Mouse (Mus musculus): Measurements from ENCODE around the gene Acot8. TPM values are rescaled to one million over a fixed set of nuclear protein-coding genes. Genes with fewer than 3 reads are reported as not detected.

Gene Acot8
- 39.6 TPM for polyA plus RNA-seq (2017; shearing (Covaris generic))

GRCm38 (mm10) chr2:164804533-164805331, at the start of gene Acot8, which contains the start of gene Zswim3:
TSS of gene Acot8 (minus strand) at chr2:164804882.
TSS of gene Zswim3 (plus strand) at chr2:164805098.

GRCm38 (mm10) chr2:164833314-164833959, 28.8 kb upstream of the Acot8 start, which contains the start of gene Neurl2:
TSS of gene Neurl2 (minus strand) at chr2:164833456.

DNA sequence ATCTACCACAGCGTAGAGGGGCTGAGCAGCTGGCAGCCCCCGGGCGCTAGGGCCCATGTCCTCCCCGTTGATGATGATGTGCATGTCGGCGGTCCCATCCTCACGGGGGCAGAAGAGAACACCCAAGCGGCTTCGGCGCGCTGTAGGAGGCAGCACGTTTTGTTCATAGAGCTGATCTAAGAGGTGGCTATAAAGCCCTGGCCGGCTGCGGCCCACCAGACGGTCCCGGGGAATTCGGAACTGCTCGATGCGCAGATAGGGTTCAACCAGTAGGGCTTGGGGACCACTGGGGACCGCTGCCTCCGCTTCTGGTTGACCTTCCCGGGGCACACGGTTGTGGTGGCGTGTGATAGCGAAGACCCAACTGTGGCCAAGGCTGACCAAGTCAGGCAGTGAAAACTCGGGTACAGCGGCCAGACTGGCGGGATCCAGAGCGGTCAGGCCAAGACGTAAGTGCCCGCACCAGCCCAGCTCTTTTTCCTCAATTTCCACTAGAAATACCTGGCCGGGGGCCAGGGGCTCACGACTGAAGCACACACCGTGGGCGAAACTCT, 28.1 kb upstream of the Acot8 start, which contains the start of gene Ctsa:
Ctsa (plus strand) TSS at position 126 of the 554 bp plus-strand sequence.

DNA sequence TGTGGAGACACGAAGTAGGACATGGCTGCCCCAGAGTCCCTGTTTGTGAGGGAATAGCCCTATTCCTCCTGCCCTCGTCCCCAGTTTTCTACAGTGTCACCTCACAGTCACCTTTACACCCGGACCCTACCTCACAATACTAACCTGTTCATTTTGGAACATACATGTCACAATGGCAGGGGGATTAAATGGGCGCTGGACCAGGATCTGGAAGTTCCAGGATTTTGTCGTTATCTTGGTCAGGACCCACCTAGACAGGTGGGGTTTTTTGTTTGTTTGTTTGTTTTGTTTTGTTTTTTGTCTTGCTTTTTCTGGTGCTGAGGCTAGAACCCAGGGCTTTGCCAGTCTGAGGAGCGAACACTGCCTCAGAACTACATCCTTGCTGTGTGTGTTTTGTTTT, 23.8 kb upstream of the Acot8 start, which contains the start of gene Spata25:
Spata25 (minus strand) TSS at position 101 of the 400 bp plus-strand sequence.

GRCm38 (mm10) chr2:164822636-164823165, 18.0 kb upstream of the Acot8 start, which contains the start of gene Zswim1:
TSS of gene Zswim1 (plus strand) at chr2:164822686.

GRCm38 (mm10) chr2:164785481-164786387, 18.9 kb downstream of the Acot8 start, which contains the start of gene Snx21:
TSS of gene Snx21 (plus strand) at chr2:164785823.

DNA sequence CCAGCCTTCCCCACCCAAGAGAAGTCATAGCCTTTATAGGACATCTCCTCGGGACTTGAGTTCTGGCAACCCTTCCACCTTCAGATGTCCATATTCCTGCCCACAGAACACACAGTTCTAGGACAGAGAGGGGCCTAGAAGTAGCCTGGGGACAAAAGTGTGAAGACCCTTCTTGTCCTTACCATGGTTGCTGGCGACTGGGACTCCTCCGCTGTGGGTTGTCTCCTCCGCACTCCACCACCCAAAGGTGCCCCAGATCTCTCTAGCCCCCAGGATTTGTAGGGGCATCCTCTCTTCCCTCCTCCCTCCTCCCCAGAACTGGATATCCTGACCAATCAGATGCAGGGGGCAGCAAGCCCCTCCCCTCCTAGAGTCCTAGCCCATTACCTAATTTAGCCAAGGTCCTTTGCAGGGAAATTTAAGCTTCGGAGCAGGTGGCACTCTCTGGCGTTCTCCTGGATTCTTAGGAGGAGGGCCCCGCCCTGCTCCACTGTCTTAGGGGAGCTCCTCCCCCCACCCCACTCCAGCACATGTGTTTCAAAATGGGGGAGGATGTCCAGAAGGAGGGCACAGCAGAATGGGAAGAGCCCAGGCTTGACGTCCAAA, 25.1 kb downstream of the Acot8 start, which contains the start of gene Tnnc2:
Tnnc2 (minus strand) TSS at position 487 of the 606 bp plus-strand sequence.

DNA sequence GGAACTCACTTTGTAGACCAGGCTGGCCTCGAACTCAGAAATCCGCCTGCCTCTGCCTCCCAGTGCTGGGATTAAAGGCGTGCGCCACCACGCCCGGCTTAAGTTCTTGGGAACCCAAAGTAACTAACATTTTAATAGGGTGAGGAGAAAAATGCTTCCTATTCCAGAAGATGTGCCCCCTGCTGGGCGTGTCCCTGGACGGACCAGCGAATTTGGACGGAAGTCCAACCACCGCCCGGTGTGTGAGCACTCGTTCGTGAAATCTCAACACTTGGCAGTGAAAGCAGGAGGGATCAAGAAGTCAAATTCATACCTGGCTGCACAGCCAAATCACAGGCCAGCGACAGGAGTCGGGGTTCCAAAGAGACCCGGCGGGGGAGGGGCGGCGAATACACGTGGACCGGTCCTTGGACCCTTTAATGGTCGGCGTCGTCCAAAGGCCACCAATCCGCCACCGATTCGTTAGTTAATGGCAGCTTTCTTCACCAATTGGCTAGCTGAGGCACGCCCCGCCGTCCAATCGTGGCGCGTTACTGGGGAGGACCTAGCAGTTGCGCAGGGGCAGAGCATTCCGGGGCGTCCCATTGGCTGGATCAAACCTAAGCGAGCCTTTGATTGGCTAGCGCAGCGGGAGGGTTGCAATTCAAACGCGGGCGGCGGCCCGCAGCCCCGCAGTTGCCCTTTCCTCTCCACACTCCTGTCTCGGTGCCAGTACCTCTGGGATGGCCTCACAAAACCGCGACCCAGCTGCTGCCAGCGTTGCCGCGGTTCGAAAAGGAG, 35.2 kb downstream of the Acot8 start, which contains the start of gene Ube2c:
Ube2c (plus strand) TSS at position 641 of the 780 bp plus-strand sequence.

DNA sequence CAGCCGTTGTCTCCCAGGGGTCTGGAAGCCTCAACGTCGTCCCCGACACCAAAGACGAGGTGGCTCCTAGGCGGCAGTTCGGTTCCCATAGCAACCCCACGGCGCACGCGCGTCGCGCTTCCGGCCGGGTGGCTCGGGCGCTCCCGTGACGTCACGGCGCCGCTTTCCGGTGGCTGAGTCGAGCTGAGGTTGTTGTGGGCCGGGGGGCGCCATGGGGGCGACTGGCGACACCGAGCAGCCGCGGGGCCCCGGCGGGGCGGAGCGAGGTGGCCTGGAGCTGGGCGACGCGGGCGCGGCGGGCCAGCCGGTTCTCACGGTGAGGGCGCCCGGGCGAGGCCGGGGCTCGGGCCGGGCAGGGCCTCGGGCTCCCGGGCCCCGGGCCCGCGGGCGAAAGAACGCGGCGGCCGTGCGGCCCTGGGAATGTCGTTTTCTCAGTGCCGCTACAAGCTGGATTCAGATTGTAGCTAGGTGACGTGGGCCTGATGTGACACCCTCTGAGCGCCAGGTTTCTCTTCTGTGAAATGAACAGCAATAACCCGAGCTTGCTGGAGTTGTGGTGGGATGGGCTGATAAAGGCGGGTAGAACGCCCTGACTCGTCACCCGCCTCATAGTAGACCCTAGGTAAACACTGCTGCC, 58.7 kb downstream of the Acot8 start, which contains the start of the genes Wfdc3 and Dnttip1:
Wfdc3 (minus strand) TSS at position 89 of the 637 bp plus-strand sequence.
Dnttip1 (plus strand) TSS at position 141 of the 637 bp plus-strand sequence.

Other genes starting within 250 kb of the Acot8 start
- 3.1 TPM for gene Wfdc2, start 242.5 kb downstream of the Acot8 start, polyA plus RNA-seq (2017; shearing (Covaris generic))
- gene Spint3, start 231.4 kb downstream of the Acot8 start, polyA plus RNA-seq (2017; shearing (Covaris generic)), result not detected
- not detected for gene Wfdc6a, start 219.4 kb downstream of the Acot8 start, polyA plus RNA-seq (2017; shearing (Covaris generic))
- gene Eppin, start 211.3 kb downstream of the Acot8 start, polyA plus RNA-seq (2017; shearing (Covaris generic)), result not detected
- not detected for gene Wfdc6b, start 191.4 kb downstream of the Acot8 start, polyA plus RNA-seq (2017; shearing (Covaris generic))
- gene Wfdc8, start 191.3 kb downstream of the Acot8 start, polyA plus RNA-seq (2017; shearing (Covaris generic)), result not detected
- not detected for gene Wfdc16, start 166.1 kb downstream of the Acot8 start, polyA plus RNA-seq (2017; shearing (Covaris generic))
- not detected for gene Wfdc10, start 148.8 kb downstream of the Acot8 start, polyA plus RNA-seq (2017; shearing (Covaris generic))
- gene Wfdc9, start 148.3 kb downstream of the Acot8 start, polyA plus RNA-seq (2017; shearing (Covaris generic)), result not detected
- gene Wfdc11, start 130.8 kb downstream of the Acot8 start, polyA plus RNA-seq (2017; shearing (Covaris generic)), result not detected
- not detected for gene Wfdc13, start 119.8 kb downstream of the Acot8 start, polyA plus RNA-seq (2017; shearing (Covaris generic))
- not detected for gene Spint4, start 106.4 kb downstream of the Acot8 start, polyA plus RNA-seq (2017; shearing (Covaris generic))
- not detected for gene Spint5, start 89.6 kb downstream of the Acot8 start, polyA plus RNA-seq (2017; shearing (Covaris generic))
- gene Wfdc3, start 59.0 kb downstream of the Acot8 start, polyA plus RNA-seq (2017; shearing (Covaris generic)), result not detected
- 18.1 TPM for gene Dnttip1, start 58.9 kb downstream of the Acot8 start, polyA plus RNA-seq (2017; shearing (Covaris generic))
- 11.8 TPM for gene Ube2c, start 35.0 kb downstream of the Acot8 start, polyA plus RNA-seq (2017; shearing (Covaris generic))
- gene Tnnc2, start 24.9 kb downstream of the Acot8 start, polyA plus RNA-seq (2017; shearing (Covaris generic)), result not detected
- 7.6 TPM for gene Snx21, start 19.1 kb downstream of the Acot8 start, polyA plus RNA-seq (2017; shearing (Covaris generic))
- 10.0 TPM for gene Zswim3, start 216 bp upstream of the Acot8 start, polyA plus RNA-seq (2017; shearing (Covaris generic))
- gene Zswim1, start 17.8 kb upstream of the Acot8 start, polyA plus RNA-seq (2017; shearing (Covaris generic)), result 32.2 TPM
- not detected for gene Spata25, start 23.7 kb upstream of the Acot8 start, polyA plus RNA-seq (2017; shearing (Covaris generic))
- gene Ctsa, start 28.0 kb upstream of the Acot8 start, polyA plus RNA-seq (2017; shearing (Covaris generic)), result 241 TPM
- 2.6 TPM for gene Neurl2, start 28.6 kb upstream of the Acot8 start, polyA plus RNA-seq (2017; shearing (Covaris generic))
- gene Pltp, start 52.8 kb upstream of the Acot8 start, polyA plus RNA-seq (2017; shearing (Covaris generic)), result 1.0 TPM
- gene Pcif1, start 74.4 kb upstream of the Acot8 start, polyA plus RNA-seq (2017; shearing (Covaris generic)), result 142 TPM
- gene Zfp335, start 106.9 kb upstream of the Acot8 start, polyA plus RNA-seq (2017; shearing (Covaris generic)), result 53.5 TPM
- 11.9 TPM for gene Mmp9, start 135.9 kb upstream of the Acot8 start, polyA plus RNA-seq (2017; shearing (Covaris generic))
- 0.10 TPM for gene Slc12a5, start 155.9 kb upstream of the Acot8 start, polyA plus RNA-seq (2017; shearing (Covaris generic))
- 62.9 TPM for gene Ncoa5, start 230.0 kb upstream of the Acot8 start, polyA plus RNA-seq (2017; shearing (Covaris generic))